Mouse (Mus musculus): ENCODE results near the gene Rraga.
"Not testable (repeated sequence)": the region's sequence is repeated elsewhere in the genome, so short reads cannot be mapped to it uniquely, and the experiment has no call there.

Rraga gene

DNA sequence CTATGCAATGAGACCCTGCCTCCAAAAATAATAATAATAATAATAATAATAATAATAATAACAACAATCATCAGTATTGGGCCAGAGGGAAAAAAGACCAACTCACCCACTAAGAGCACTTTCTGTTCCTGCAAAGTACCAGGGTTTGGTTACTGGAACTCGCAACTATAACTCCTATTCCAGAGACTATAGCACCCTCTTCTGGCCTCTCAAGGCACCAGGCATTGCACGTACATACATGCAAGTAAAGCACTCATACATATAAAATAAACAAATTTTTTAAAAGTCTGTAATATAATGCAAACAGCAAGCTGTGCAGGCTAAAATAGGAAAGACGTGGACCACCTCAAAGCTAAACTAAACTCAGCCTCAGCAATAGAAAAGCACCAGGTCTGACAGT is 12.8 kb downstream of the Rraga start:
- no peak for DNase-seq (ENCODE audit: low read depth, low spot score)

DNA sequence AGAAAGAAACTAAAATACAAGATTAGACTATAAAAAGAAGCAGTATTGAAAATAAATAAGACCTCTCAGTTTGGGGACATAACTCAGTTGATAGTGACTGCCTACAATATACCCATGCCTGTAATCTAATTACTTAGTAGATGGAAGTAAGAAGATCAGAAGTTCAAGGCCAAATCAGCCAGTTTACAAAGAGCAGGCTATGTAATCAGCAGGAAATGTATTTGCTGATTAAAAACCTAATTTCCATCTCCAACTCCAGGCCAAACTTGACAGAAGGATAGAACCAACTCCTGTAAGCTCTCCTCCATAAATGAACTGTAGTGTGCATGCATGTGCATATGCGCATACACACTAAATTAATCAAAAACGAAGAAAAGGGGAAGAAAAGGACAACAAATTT is 15.8 kb downstream of the Rraga start:
- DNase-seq (ENCODE audit: low read depth, low spot score), result no peak

DNA sequence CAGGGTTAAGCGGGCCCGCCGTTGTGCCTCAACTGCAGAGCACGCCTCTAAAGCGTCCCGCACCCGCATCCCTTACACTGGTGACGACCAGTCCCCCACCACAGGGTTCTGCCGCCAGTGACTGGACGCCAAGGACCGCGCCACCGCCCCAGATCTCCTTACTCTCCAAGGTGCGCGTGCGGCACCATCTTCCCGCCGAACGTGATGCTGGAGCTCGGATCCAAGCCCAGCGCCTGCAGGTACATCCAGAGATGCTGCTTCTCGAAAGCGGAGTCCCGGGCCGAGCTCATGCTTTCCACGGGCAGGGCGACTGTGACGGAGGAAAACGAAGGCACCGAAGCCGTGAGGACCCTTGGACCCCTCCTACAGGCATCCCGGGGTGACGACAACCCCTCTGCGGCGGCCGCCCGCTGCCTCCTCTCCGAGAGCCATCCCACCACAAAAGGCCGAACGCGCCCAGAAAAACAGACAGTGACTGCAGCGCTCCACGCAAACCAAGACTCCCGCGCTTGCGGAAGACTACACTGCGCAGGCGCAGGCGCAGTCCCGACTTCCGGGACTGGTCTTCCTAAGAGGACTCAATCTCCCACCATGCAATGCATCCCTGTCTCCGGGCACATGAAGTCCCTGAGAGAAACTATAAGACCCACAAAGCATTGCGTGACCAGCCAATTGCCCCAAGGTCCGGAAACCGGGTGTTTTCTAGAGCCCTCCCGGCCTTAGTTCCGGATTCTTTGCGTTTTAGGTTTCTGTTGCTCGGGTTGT is 36.2 kb downstream of the Rraga start, which contains the start of gene Haus6:
Gene Haus6, minus strand, starts transcription at position 532 of the 765 bp plus-strand sequence.
- peak; percentile 92 for DNase-seq (ENCODE audit: low read depth, low spot score)

DNA sequence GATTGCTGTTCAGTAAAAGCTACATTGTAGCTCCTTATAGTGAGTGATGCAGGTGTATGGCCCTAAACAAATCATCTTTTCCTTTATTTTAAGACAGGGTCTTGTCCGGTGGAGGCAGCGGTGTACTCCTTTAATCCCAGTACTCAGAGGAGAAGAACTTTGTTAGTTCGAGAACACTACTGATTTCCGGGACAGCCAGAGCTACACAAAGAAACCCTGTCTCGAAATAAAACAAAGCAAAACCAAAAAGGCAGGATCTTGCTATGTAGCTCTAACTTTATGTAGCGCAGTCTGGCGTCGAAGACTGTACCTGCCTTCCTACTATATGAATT is 36.8 kb downstream of the Rraga start:
- no peak for DNase-seq (ENCODE audit: low read depth, low spot score)

DNA sequence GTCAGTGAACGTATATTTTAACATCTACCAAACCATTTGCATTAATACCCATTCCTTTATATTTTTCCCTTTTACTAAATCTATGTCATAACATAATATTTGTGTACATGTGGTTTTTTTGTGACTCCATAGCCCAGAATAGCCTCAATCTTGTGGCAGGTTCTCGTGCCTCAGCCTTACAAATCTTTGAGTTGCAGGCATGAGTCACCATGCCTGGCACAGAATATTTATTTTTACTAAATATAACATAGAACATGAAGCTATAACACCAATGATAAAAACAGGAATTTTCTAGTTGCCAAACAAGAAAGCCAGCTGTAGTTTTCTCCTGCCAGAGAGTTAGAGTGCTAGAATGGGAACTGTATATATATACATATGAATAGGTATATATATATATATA is 45.0 kb downstream of the Rraga start:
- no peak for DNase-seq (ENCODE audit: low read depth, low spot score)

DNA sequence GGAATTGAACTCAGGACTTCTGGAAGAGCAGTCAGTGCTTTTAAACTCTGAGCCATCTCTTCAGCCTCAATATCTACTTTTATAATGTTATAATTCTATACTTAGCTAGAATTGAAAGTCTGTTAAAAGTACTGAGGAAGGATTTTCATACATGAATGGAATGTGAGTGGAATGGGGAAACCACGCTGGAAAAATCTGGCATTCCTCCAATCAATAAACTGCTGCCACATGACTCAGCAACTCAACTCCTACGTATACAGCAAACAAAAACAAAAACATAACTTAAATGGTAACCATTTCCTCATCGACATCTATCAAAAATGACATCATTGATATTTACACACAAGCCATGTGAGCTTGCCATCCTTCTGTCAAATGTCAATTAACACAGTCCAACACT is 46.6 kb downstream of the Rraga start:
- DNase-seq (ENCODE audit: low read depth, low spot score), result no peak

DNA sequence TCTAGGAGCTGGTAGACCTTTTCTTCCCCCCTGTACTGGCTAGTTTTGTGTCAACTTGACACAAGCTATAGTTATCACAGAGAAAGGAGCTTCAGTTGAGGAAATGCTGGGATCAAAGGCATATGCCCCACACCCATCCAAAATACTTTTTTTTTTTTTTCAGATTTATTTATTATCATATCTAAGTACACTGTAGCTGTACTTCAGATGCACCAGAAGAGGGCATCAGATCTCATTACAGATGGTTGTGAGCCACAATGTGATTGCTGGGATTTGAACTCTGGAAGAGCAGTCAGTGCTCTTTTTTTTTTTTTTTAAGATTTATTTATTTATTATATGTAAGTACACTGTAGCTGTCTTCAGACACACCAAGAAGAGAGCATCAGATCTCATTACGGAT is 47.1 kb downstream of the Rraga start:
- not testable (repeated sequence) for DNase-seq (ENCODE audit: low read depth, low spot score)

DNA sequence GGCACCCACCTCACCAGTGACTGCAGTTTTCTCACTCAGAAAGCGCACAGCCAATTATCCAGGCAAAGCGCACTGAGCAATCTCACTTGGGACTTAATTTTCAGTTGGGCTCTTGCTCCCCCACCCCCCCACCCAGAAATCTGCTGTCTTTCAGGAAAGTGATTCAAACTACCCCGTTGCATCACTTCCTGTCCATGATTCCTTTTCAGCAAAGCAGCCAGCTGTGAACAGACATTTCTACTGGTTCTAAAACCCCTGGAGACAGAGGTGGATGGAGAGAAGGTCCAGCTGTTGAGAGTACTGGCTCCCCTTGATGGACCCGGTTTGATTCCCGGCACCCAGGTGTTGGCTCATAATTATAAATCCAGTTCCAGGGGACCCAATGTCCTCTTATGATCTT is 50.0 kb downstream of the Rraga start:
- no peak for DNase-seq (ENCODE audit: low read depth, low spot score)

DNA sequence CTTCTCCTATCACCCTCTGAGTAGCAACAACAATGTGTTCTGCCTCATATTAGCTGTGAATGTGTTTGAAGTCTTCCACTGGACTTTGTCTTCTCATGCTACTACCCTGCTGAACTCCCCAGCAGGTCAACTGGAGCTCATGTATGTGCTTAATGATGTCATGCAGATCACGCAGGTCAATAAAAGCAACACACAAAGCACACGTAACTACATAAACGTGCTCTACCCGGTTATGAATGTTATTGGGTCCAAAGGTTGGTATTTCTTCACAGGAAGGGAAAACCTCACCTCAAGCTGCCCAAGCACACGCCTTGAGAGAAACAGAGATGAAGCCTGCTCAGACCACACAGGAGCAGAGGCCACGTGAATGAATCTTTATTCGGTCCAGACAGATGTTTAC is 51.0 kb downstream of the Rraga start:
- DNase-seq (ENCODE audit: low read depth, low spot score), result not testable (repeated sequence)

Data from c-Kit-negative CD71-positive TER-119-positive erythroid progenitor cells, embryonic 14.5 days (primary cell).